Comparison of ENCODE assay signal across 27 mouse cellular contexts in genomic region chr9:32852282-32852681, GRCm38 (mm10).
A peak's percentile ranks its signal among the peaks of the same experiment; 100 is the strongest.
DNase-seq lines count a peak whose midpoint lies in the region; ATAC-seq lines count a peak whose summit lies in the region.
"Had no signal": no experiment of that assay in that cellular context is flagged by ENCODE, and none has a peak within 500 bp of the region (broad histone marks: within the 10 kb centered on the region; RNA-seq: fewer than 3 reads in every experiment).

No protein-coding gene starts in this region.

- H3K4me2 ChIP-seq in limb, embryonic 11.5 days (ENCODE audit: low read depth, severe bottlenecking): no peak overlapping the region
- H3K4me2 ChIP-seq in midbrain, embryonic 15.5 days: no peak overlapping the region
- H3K4me2 ChIP-seq: embryonic facial prominence, embryonic 12.5 days; embryonic facial prominence, embryonic 15.5 days; heart, embryonic 12.5 days; heart, embryonic 15.5 days; hindbrain, embryonic 12.5 days; hindbrain, embryonic 15.5 days had no signal

- no peak overlapping the region for H3K4me3 ChIP-seq in limb, embryonic 11.5 days (ENCODE audit: low read depth, low read length)
- no peak overlapping the region for H3K4me3 ChIP-seq in midbrain, embryonic 15.5 days
- H3K4me3 ChIP-seq: embryonic facial prominence, embryonic 12.5 days; embryonic facial prominence, embryonic 15.5 days; heart, embryonic 12.5 days; heart, embryonic 15.5 days; hindbrain, embryonic 12.5 days; hindbrain, embryonic 15.5 days had no signal

- H3K9me3 ChIP-seq in limb, embryonic 11.5 days (ENCODE audit: control insufficient read depth, low read length): no peaks in the 10 kb centered on the region
- H3K9me3 ChIP-seq in midbrain, embryonic 15.5 days: no peaks in the 10 kb centered on the region
- H3K9me3 ChIP-seq: embryonic facial prominence, embryonic 12.5 days; embryonic facial prominence, embryonic 15.5 days; heart, embryonic 12.5 days; heart, embryonic 15.5 days; hindbrain, embryonic 12.5 days; hindbrain, embryonic 15.5 days had no signal

- no peaks in the 10 kb centered on the region for H3K36me3 ChIP-seq in limb, embryonic 11.5 days (ENCODE audit: control insufficient read depth, insufficient read depth, low read length)
- H3K36me3 ChIP-seq in midbrain, embryonic 15.5 days (replicated peaks): no peaks in the 10 kb centered on the region
- H3K36me3 ChIP-seq: embryonic facial prominence, embryonic 12.5 days; embryonic facial prominence, embryonic 15.5 days; G1E; heart, embryonic 12.5 days; heart, embryonic 15.5 days; hindbrain, embryonic 12.5 days; hindbrain, embryonic 15.5 days had no signal

- peaks cover 5% of the 10 kb centered on the region for H3K4me1 ChIP-seq in limb, embryonic 11.5 days (ENCODE audit: control insufficient read depth, insufficient read depth, low read length)
- no peaks in the 10 kb centered on the region for H3K4me1 ChIP-seq in midbrain, embryonic 15.5 days
- H3K4me1 ChIP-seq: embryonic facial prominence, embryonic 15.5 days; heart, embryonic 12.5 days; heart, embryonic 15.5 days; hindbrain, embryonic 12.5 days; hindbrain, embryonic 15.5 days had no signal

- 12% methylated on average over 3 of the region's 3 CpGs for WGBS in limb, embryonic 11.5 days
- 80% methylated on average over 3 of the region's 3 CpGs for WGBS in midbrain, embryonic 15.5 days

- no peaks in the 10 kb centered on the region for H3K27me3 ChIP-seq in limb, embryonic 11.5 days (ENCODE audit: control insufficient read depth, insufficient read depth, low read length)
- no peaks in the 10 kb centered on the region for H3K27me3 ChIP-seq in midbrain, embryonic 15.5 days (replicated peaks)
- H3K27me3 ChIP-seq: CH12.LX; embryonic facial prominence, embryonic 12.5 days; embryonic facial prominence, embryonic 15.5 days; heart, embryonic 12.5 days; heart, embryonic 15.5 days; hindbrain, embryonic 12.5 days; hindbrain, embryonic 15.5 days had no signal

- peak; percentile 75; the same call in 1 of the 2 replicates for ATAC-seq in limb, embryonic 11.5 days (ENCODE audit: insufficient number of reproducible peaks, low FRiP score, low TSS enrichment, low read depth)
- ATAC-seq in midbrain, embryonic 15.5 days (replicated peaks): no peak
- ATAC-seq: forebrain, embryonic 14.5 days; forebrain, postnatal 0 days; intestine, postnatal 0 days; Patski had no signal

- no peak overlapping the region for H3K27ac ChIP-seq in limb, embryonic 11.5 days (replicated peaks; ENCODE audit: low read depth, low read length)
- no peak overlapping the region for H3K27ac ChIP-seq in midbrain, embryonic 15.5 days
- H3K27ac ChIP-seq: embryonic facial prominence, embryonic 12.5 days; embryonic facial prominence, embryonic 15.5 days; heart, embryonic 15.5 days; hindbrain, embryonic 12.5 days; hindbrain, embryonic 15.5 days had no signal

- H3K9ac ChIP-seq in limb, embryonic 11.5 days (ENCODE audit: low read length): no peak overlapping the region
- H3K9ac ChIP-seq in midbrain, embryonic 15.5 days: no peak overlapping the region
- H3K9ac ChIP-seq: embryonic facial prominence, embryonic 12.5 days; embryonic facial prominence, embryonic 15.5 days; forebrain, postnatal 0 days; heart, embryonic 12.5 days; heart, embryonic 15.5 days; hindbrain, embryonic 12.5 days; hindbrain, embryonic 15.5 days had no signal

- peak; percentile 47 for DNase-seq in embryo, embryonic 10.5 days (ENCODE audit: low spot score)
- DNase-seq in embryo, embryonic 11.5 days (ENCODE audit: low read depth, low spot score): peak; percentile 19
- peak; percentile 65 for DNase-seq in limb, embryonic 11.5 days (ENCODE audit: low spot score)
- DNase-seq in neural tube, embryonic 10.5 days (ENCODE audit: extremely low spot score, low spot score): no peak
- DNase-seq in testis, postnatal 14 days (ENCODE audit: low spot score): no peak
- DNase-seq: adrenal gland, postnatal 10 days; B cell, adult 2 months; cerebellum, adult 11 months; cerebellum, adult 2 months; cerebellum, adult 9-11 months; cerebellum, postnatal 36 days; forebrain, postnatal 0 days; gastrocnemius, postnatal 25 days; heart, adult 18-20 months; heart, postnatal 10 days had no signal

Comparison
In these comparisons a context has a peak if more than half of its experiments do, and no peak if none do; other contexts are left out.
1. DNase-seq: peak in embryo, embryonic 10.5 days (single experiment), embryo, embryonic 11.5 days (single experiment) and limb, embryonic 11.5 days (single experiment); none in neural tube, embryonic 10.5 days (single experiment) and testis, postnatal 14 days (single experiment).